Mouse (Mus musculus): ENCODE measurements around the gene Lamc2.

DNA sequence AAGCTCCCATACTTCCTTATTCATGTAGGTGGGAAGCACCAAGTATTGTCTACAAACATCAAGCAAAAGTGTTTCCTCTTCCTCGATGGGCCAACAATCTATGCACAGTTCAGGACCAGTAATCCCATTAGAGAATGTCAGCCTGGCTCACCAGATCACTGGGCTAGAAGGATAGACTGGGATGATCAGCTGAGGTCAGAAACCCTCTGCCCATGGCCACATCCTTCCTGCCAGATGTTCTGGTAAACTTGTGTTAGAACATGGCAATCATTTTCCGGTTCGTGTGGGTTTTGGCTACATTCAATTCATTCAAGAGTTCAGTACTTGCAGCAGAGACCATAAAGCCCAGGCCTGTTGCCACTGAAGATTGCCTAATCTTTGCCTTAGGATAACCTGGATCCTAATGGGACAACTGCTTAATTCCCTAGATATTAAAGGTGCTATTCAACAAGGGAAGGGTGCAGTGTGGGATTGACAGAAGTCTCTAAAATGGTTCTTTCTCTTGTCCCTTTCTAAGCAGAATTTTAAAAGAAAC is 11.1 kb upstream of the Lamc2 start:
- no peak for TF ChIP-seq CTCF (IDR thresholded peaks at IDR 0.05; ENCODE audit: borderline replicate concordance, insufficient read depth, low read depth, low read length)
- no peak for TF ChIP-seq POLR2A (IDR thresholded peaks at IDR 0.05; ENCODE audit: borderline replicate concordance, insufficient read depth, low read length)
